Mouse (Mus musculus): ENCODE data around the gene Asgr1. TPM values are rescaled to one million over a fixed set of nuclear protein-coding genes. Genes with fewer than 3 reads are reported as not detected.
A peak's percentile ranks its signal among the peaks of the same experiment; 100 is the strongest.

Asgr1 gene
- total and polyA plus RNA-seq, 3 experiments, result 0.31 TPM; not detected in 2

DNA sequence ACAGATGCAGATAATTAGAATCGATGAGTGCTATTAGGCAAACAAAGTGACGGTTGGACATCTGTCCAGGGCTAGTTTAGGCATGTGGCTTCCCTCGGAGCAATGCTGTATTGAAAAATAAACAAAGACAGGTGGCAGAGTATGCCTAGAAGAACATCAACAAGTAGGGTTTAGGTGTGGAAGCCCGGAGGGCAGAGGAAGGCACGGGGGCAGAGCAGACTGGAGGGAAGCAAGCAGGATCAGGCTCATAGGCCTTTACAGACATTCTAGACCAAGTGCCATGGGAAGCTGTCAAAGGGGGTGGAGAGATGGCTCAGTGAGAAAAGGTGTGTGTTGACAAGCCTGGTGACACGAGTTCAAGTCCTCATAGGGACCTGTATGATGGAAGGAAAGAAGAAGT, 4.5 kb upstream of the Asgr1 start:
- H3K4me3 ChIP-seq (ENCODE audit: control insufficient read depth in 1 of 2, insufficient read depth in 1 of 2, low read depth in 2 of 2, low read length in 2 of 2), result no peak overlapping the region
- TF ChIP-seq ZKSCAN1 (IDR thresholded peaks at IDR 0.05; ENCODE audit: low read depth, low read length) (no peak), UBTF (IDR thresholded peaks at IDR 0.05; ENCODE audit: borderline replicate concordance, insufficient read depth, low read depth, low read length) (no peak), MAZ (IDR thresholded peaks at IDR 0.05; ENCODE audit: low read depth, low read length) (no peak), ELF1 (IDR thresholded peaks at IDR 0.05; ENCODE audit: low read depth, low read length) (no peak), RCOR1 (IDR thresholded peaks at IDR 0.05; ENCODE audit: low read depth, low read length) (no peak), KAT2A (conservative IDR thresholded peaks at IDR 0.05; ENCODE audit: low read depth, low read length) (no peak), ETS1 (IDR thresholded peaks at IDR 0.05; ENCODE audit: low read depth, low read length) (no peak), GATA1 (IDR thresholded peaks at IDR 0.05; ENCODE audit: low read depth, low read length) (no peak), ZMIZ1 (IDR thresholded peaks at IDR 0.05; ENCODE audit: low read depth, low read length) (no peak), BHLHE40 (IDR thresholded peaks at IDR 0.05; ENCODE audit: borderline replicate concordance, low read depth, low read length) (no peak), RAD21 (IDR thresholded peaks at IDR 0.05; ENCODE audit: low read depth, low read length) (no peak), ZC3H11A (IDR thresholded peaks at IDR 0.05; ENCODE audit: low read depth, low read length) (no peak), POLR2A (IDR thresholded peaks at IDR 0.05; ENCODE audit: control insufficient read depth in 1 of 2, insufficient read depth in 1 of 2, low read depth in 1 of 2, low read length in 2 of 2, poor library complexity in 1 of 2) (no peak), MAX (IDR thresholded peaks at IDR 0.05; ENCODE audit: low read length) (no peak), CHD1 (IDR thresholded peaks at IDR 0.05; ENCODE audit: low read depth, low read length) (no peak), TCF12 (IDR thresholded peaks at IDR 0.05; ENCODE audit: low read depth, low read length) (no peak), SIN3A (IDR thresholded peaks at IDR 0.05; ENCODE audit: low read length) (no peak), CHD2 (IDR thresholded peaks at IDR 0.05; ENCODE audit: low read length) (no peak), NELFE (IDR thresholded peaks at IDR 0.05; ENCODE audit: low read depth, low read length) (no peak), USF2 (IDR thresholded peaks at IDR 0.05; ENCODE audit: borderline replicate concordance in 1 of 2, insufficient read depth in 1 of 2, low read depth in 1 of 2, low read length in 2 of 2) (no peak)
- H3K9me3 ChIP-seq (replicated peaks; ENCODE audit: insufficient read depth, low read length), result no peaks in the 10 kb centered on the region
- no peak overlapping the region for H3K9ac ChIP-seq (ENCODE audit: control insufficient read depth, low read depth, low read length, poor library complexity, severe bottlenecking)
- H3K4me1 ChIP-seq (ENCODE audit: control insufficient read depth in 1 of 2, insufficient read depth in 2 of 2, low read length in 2 of 2), result no peaks in the 10 kb centered on the region
- no peak overlapping the region for H3K27ac ChIP-seq (ENCODE audit: control insufficient read depth, low read depth, low read length)
- H3K27me3 ChIP-seq (ENCODE audit: control insufficient read depth in 1 of 2, insufficient read depth in 2 of 2, low read length in 2 of 2), result no peaks in the 10 kb centered on the region; a peak in 1 of 4 replicates
- H3K36me3 ChIP-seq (ENCODE audit: control insufficient read depth in 1 of 2, insufficient read depth in 2 of 2, low read length in 2 of 2), result no peaks in the 10 kb centered on the region
- no peak for DNase-seq (ENCODE audit: low read depth, low spot score)
- H3K79me2 ChIP-seq (ENCODE audit: control insufficient read depth, insufficient read depth, low read length, poor library complexity), result no peaks in the 10 kb centered on the region

DNA sequence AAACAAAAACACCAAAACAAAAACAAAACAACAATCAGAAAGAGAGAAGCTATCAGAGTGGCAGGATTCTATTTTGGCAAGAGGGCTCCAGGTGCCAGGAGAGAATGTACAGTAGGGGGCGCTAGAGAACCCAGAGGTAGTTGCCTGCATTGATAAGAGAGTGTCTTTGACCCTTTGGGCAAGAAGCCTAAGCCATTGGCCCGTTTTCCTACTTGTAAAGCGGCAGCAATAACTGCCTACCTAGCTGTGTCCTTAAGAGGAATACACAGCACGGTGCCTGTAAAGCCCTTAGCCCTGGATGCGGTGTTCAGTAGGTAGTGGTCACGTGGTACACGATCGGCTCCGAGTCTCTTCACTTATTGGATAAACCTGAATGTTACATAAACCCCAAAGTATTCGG, 4.1 kb upstream of the Asgr1 start:
- H3K4me3 ChIP-seq (ENCODE audit: control insufficient read depth in 1 of 2, insufficient read depth in 1 of 2, low read depth in 2 of 2, low read length in 2 of 2), result no peak overlapping the region
- H3K27ac ChIP-seq (ENCODE audit: control insufficient read depth, low read depth, low read length), result no peak overlapping the region
- no peaks in the 10 kb centered on the region for H3K9me3 ChIP-seq (replicated peaks; ENCODE audit: insufficient read depth, low read length)
- no peaks in the 10 kb centered on the region for H3K79me2 ChIP-seq (ENCODE audit: control insufficient read depth, insufficient read depth, low read length, poor library complexity)
- DNase-seq (ENCODE audit: low read depth, low spot score), result peak; percentile 45
- peak; percentile 60 to 72 (median 61) for TF ChIP-seq CTCF (IDR thresholded peaks at IDR 0.05 in 2 of 3, conservative IDR thresholded peaks at IDR 0.05 in 1 of 3; ENCODE audit: control insufficient read depth in 1 of 3, insufficient read depth in 1 of 3, low read depth in 2 of 3, low read length in 3 of 3, poor library complexity in 1 of 3, severe bottlenecking in 1 of 3)
- no peak for TF ChIP-seq EP300 (IDR thresholded peaks at IDR 0.05; ENCODE audit: low read depth in 1 of 2, low read length in 2 of 2)
- no peaks in the 10 kb centered on the region for H3K4me1 ChIP-seq (ENCODE audit: control insufficient read depth in 1 of 2, insufficient read depth in 2 of 2, low read length in 2 of 2)
- no peaks in the 10 kb centered on the region; a peak in 1 of 4 replicates for H3K27me3 ChIP-seq (ENCODE audit: control insufficient read depth in 1 of 2, insufficient read depth in 2 of 2, low read length in 2 of 2)
- no peaks in the 10 kb centered on the region for H3K36me3 ChIP-seq (ENCODE audit: control insufficient read depth in 1 of 2, insufficient read depth in 2 of 2, low read length in 2 of 2)
- no peak overlapping the region for H3K9ac ChIP-seq (ENCODE audit: control insufficient read depth, low read depth, low read length, poor library complexity, severe bottlenecking)
